Mouse (Mus musculus) limb, embryonic 10.5 days (tissue): ENCODE data around the gene Inafm1. TPM values are rescaled to one million over a fixed set of nuclear protein-coding genes. Genes with fewer than 3 reads are reported as not detected.
"Not testable (repeated sequence)": the region's sequence is repeated elsewhere in the genome, so short reads cannot be mapped to it uniquely, and the experiment has no call there.

Experiments used
- DNase-seq: peaks from one replicate; pipeline ENCODE4 v3.0.0-alpha.2; 2017; ENCODE audit warnings: low spot score
- H3K27ac ChIP-seq: fragments of 300-500 bp; sonication (generic); 2 replicates; pipeline ENCODE4 v1.5.1; 2016; ENCODE audit warnings: mild to moderate bottlenecking
- H3K27me3 ChIP-seq: fragments of 300-500 bp; sonication (generic); 2 replicates; pipeline ENCODE4 v1.6.1; 2016; ENCODE audit warnings: low read depth, mild to moderate bottlenecking; ENCODE audit not compliant: poor library complexity, severe bottlenecking
- H3K36me3 ChIP-seq: fragments of 300-500 bp; sonication (generic); 2 replicates; pipeline ENCODE4 v1.6.1; 2016; ENCODE audit warnings: mild to moderate bottlenecking, moderate library complexity
- H3K4me1 ChIP-seq: fragments of 300-500 bp; sonication (generic); 2 replicates; pipeline ENCODE4 v1.6.1; 2016
- H3K4me3 ChIP-seq: fragments of 300-500 bp; sonication (generic); 2 replicates; pipeline ENCODE4 v1.5.1; 2016; ENCODE audit warnings: mild to moderate bottlenecking, moderate library complexity
- H3K9me3 ChIP-seq: fragments of 300-500 bp; sonication (generic); replicated peaks from 2 replicates; pipeline ENCODE4 v1.6.1; 2016; ENCODE audit warnings: mild to moderate bottlenecking
- WGBS: fragments of 180-500 bp; shearing (Covaris S2); methylation state at CpG from one replicate; pipeline ENCODE4 v1.1.7; 2016; 5-methylcytosine and 5-hydroxymethylcytosine counted together
- polyA plus RNA-seq: library from polyadenylated mRNA; unstranded; fragments of >200 nt; fragmentation: Nextera tagmentation; extraction: Ambion mirVana; gene quantifications from 2 replicates; pipeline ENCODE4 v1.2.1, GENCODE M21; 2016

Gene Inafm1
- polyA plus RNA-seq, 1 experiment from 2014 or later = 7.4 TPM

GRCm38 (mm10) chr7:16310020-16310520, 36.7 kb upstream of the Inafm1 start:
- H3K4me1 ChIP-seq = peaks cover 68% of the 10 kb centered on the region

GRCm38 (mm10) chr7:16309318-16310019, 36.1 kb upstream of the Inafm1 start:
- no peaks in the 10 kb centered on the region for H3K36me3 ChIP-seq
- WGBS = under 1% methylated on average over 61 of the region's 61 CpGs
- peak overlapping the region; percentile 78 for H3K4me3 ChIP-seq
- H3K27ac ChIP-seq = peak overlapping the region; percentile 77
- H3K4me1 ChIP-seq = peaks cover 63% of the 10 kb centered on the region
- no peaks in the 10 kb centered on the region for H3K27me3 ChIP-seq
- no peaks in the 10 kb centered on the region for H3K9me3 ChIP-seq
- DNase-seq = peak; percentile 86

More at GRCm38 (mm10) chr7:16310020-16310520, 36.7 kb upstream of the Inafm1 start:
- Histone ChIP-seq H3K9me3 (no peaks in the 10 kb centered on the region), H3K27ac (peak overlapping the region; percentile 77), H3K4me3 (peak overlapping the region; percentile 78), H3K27me3 (no peaks in the 10 kb centered on the region), H3K36me3 (no peaks in the 10 kb centered on the region)
- DNase-seq = peak; percentile 85
- under 1% methylated on average over 50 of the region's 56 CpGs for WGBS

GRCm38 (mm10) chr7:16308555-16309317, 35.3 kb upstream of the Inafm1 start:
- Histone ChIP-seq H3K4me3 (peak overlapping the region; percentile 78), H3K27ac (peak overlapping the region; percentile 77; the same call in 1 of the 2 replicates)
- WGBS = 46% methylated on average over 16 of the region's 16 CpGs

GRCm38 (mm10) chr7:16308093-16308492, 34.7 kb upstream of the Inafm1 start, which contains the start of gene Bbc3:
Bbc3 (plus strand) TSS chr7:16308393.
- H3K27me3 ChIP-seq, H3K9me3 ChIP-seq, DNase-seq, H3K36me3 ChIP-seq: not testable (repeated sequence)
- peak within 1 kb of the TSS; percentile 78 for H3K4me3 ChIP-seq
- WGBS = 47% methylated on average over 1 of the region's 1 CpGs
- peak within 1 kb of the TSS; percentile 77 for H3K27ac ChIP-seq
- H3K4me1 ChIP-seq = peaks cover 49% of the 10 kb centered on the region

More at GRCm38 (mm10) chr7:16308555-16309317, 35.3 kb upstream of the Inafm1 start:
- Histone ChIP-seq H3K4me1 (peaks cover 55% of the 10 kb centered on the region), H3K36me3 (no peaks in the 10 kb centered on the region), H3K27me3 (no peaks in the 10 kb centered on the region), H3K9me3 (no peaks in the 10 kb centered on the region)
- no peak for DNase-seq

- not testable (repeated sequence) for H3K4me3 ChIP-seq
These were observed 33.7 kb upstream of the Inafm1 start for GRCm38 (mm10) chr7:16307141-16307540.

GRCm38 (mm10) chr7:16299419-16300035, 26.1 kb upstream of the Inafm1 start:
- no peaks in the 10 kb centered on the region for H3K27me3 ChIP-seq
- H3K4me3 ChIP-seq = peak overlapping the region; percentile 58
- H3K27ac ChIP-seq = peak overlapping the region; percentile 87
- DNase-seq = peak; percentile 94
- under 1% methylated on average over 52 of the region's 52 CpGs for WGBS
- H3K36me3 ChIP-seq = no peaks in the 10 kb centered on the region
- no peaks in the 10 kb centered on the region for H3K9me3 ChIP-seq
- H3K4me1 ChIP-seq = peaks cover 50% of the 10 kb centered on the region

More at GRCm38 (mm10) chr7:16307141-16307540, 33.7 kb upstream of the Inafm1 start:
- DNase-seq, H3K9me3 ChIP-seq, H3K27me3 ChIP-seq, H3K27ac ChIP-seq, H3K36me3 ChIP-seq: not testable (repeated sequence)
- peaks cover 39% of the 10 kb centered on the region for H3K4me1 ChIP-seq
- 75% methylated on average over 6 of the region's 6 CpGs for WGBS

GRCm38 (mm10) chr7:16298927-16299326, 25.5 kb upstream of the Inafm1 start:
- 82% methylated on average over 5 of the region's 5 CpGs for WGBS
- no peak for DNase-seq
- H3K9me3 ChIP-seq = no peaks in the 10 kb centered on the region
- peak overlapping the region; percentile 58 for H3K4me3 ChIP-seq
- H3K27me3 ChIP-seq = no peaks in the 10 kb centered on the region
- no peaks in the 10 kb centered on the region for H3K36me3 ChIP-seq
- peaks cover 50% of the 10 kb centered on the region for H3K4me1 ChIP-seq
- peak overlapping the region; percentile 87 for H3K27ac ChIP-seq

GRCm38 (mm10) chr7:16297616-16298015, 24.2 kb upstream of the Inafm1 start:
- Histone ChIP-seq H3K4me3 (peak overlapping the region; percentile 1; the same call in 1 of the 2 replicates), H3K27ac (peak overlapping the region; percentile 84; the same call in 1 of the 2 replicates), H3K4me1 (peaks cover 50% of the 10 kb centered on the region), H3K9me3 (no peaks in the 10 kb centered on the region), H3K27me3 (no peaks in the 10 kb centered on the region), H3K36me3 (no peaks in the 10 kb centered on the region)
- no peak for DNase-seq
- 68% methylated on average over 2 of the region's 2 CpGs for WGBS

GRCm38 (mm10) chr7:16296766-16297390, 23.5 kb upstream of the Inafm1 start:
- 1% methylated on average over 22 of the region's 22 CpGs for WGBS
- Histone ChIP-seq H3K9me3 (no peaks in the 10 kb centered on the region), H3K36me3 (no peaks in the 10 kb centered on the region), H3K4me3 (peak overlapping the region; percentile 64), H3K27me3 (no peaks in the 10 kb centered on the region), H3K27ac (peak overlapping the region; percentile 84), H3K4me1 (peaks cover 50% of the 10 kb centered on the region)
- DNase-seq = peak; percentile 91

- H3K4me1 ChIP-seq = peaks cover 50% of the 10 kb centered on the region
- WGBS = 39% methylated on average over 2 of the region's 2 CpGs
- no peak for DNase-seq
- H3K27ac ChIP-seq = peak overlapping the region; percentile 90
- peak overlapping the region; percentile 64 for H3K4me3 ChIP-seq
- no peaks in the 10 kb centered on the region for H3K27me3 ChIP-seq
- no peaks in the 10 kb centered on the region for H3K36me3 ChIP-seq
- no peaks in the 10 kb centered on the region for H3K9me3 ChIP-seq
These were observed 22.7 kb upstream of the Inafm1 start for GRCm38 (mm10) chr7:16296146-16296545.

- WGBS = 2% methylated on average over 41 of the region's 41 CpGs
- peak; percentile 83 for DNase-seq
- Histone ChIP-seq H3K4me3 (peak overlapping the region; percentile 64), H3K9me3 (no peaks in the 10 kb centered on the region), H3K36me3 (no peaks in the 10 kb centered on the region), H3K27ac (peak overlapping the region; percentile 90), H3K4me1 (peaks cover 50% of the 10 kb centered on the region), H3K27me3 (no peaks in the 10 kb centered on the region)
These were observed 22.0 kb upstream of the Inafm1 start for GRCm38 (mm10) chr7:16295321-16295900.

- under 1% methylated on average over 23 of the region's 23 CpGs for WGBS
- peak overlapping the region; percentile 90 for H3K27ac ChIP-seq
These were observed 21.4 kb upstream of the Inafm1 start for GRCm38 (mm10) chr7:16294837-16295236.

More at GRCm38 (mm10) chr7:16294837-16295236, 21.4 kb upstream of the Inafm1 start:
- H3K4me1 ChIP-seq = peaks cover 46% of the 10 kb centered on the region
- H3K4me3 ChIP-seq = peak overlapping the region; percentile 64
- no peaks in the 10 kb centered on the region for H3K27me3 ChIP-seq
- DNase-seq = peak; percentile 97
- H3K9me3 ChIP-seq = no peaks in the 10 kb centered on the region
- H3K36me3 ChIP-seq = no peaks in the 10 kb centered on the region
